Mouse (Mus musculus) myocyte (in vitro differentiated cells): ENCODE data around the gene Plin3.

Experiments
- MYOD1 ChIP-seq, 3 experiments: IDR thresholded peaks; one replicate each; pipeline ENCODE4 v1.6.1; 2011; ENCODE audit warnings: control low read depth in 2 of 3, low read depth in 2 of 3, mild to moderate bottlenecking in 2 of 3, moderate library complexity in 1 of 3; ENCODE audit not compliant: insufficient read length in 2 of 3, control insufficient read depth in 1 of 3
- SRF ChIP-seq: IDR thresholded peaks from one replicate; pipeline ENCODE4 v1.6.1; 2011; ENCODE audit warnings: low read depth; ENCODE audit not compliant: control insufficient read depth, insufficient read length

DNA sequence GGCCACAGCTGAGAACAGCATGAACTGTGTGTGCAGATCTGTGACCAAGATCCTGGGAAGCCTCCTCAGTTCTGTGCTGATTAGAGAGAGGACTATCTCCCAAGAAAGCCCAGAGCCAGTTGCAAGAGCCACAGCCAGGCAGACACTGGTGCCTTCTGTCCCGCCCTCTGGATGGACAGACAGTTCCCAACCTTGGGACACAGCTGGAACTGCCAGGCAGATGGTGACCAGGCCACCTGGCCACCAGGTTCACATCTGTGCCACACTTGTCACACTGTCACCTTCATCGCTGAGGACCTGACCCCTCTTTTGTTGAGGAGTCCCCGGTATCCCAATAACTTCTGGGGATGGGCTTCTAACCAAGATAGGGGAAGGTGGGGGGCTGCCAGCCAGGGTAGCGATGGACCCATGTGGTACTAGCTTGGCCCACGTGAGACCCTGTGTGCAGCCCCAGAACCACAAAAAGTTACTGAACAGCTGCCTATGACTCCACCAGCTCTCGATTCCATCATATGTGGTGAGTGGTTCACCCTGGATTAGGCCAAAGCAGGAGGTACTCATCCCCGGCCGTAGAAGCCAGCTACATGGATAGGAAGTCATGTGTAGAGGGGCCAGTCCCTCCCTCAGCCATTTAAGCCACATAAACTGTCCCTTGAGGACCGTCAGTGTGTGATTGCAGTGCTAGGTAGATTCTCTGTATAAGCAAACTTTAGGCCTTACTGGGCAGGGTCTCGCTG lies 33.2 kb downstream of the Plin3 start:
- TF ChIP-seq SRF, result no peak
- no peak for TF ChIP-seq MYOD1 (IDR thresholded peaks at IDR 0.05; ENCODE audit: control insufficient read depth in 1 of 3, insufficient read length in 2 of 3, low read depth in 2 of 3)
